Mouse (Mus musculus) cerebellum, postnatal 10 days (tissue): Measurements from ENCODE around the gene Golph3.

Experiments
- DNase-seq, 2 experiments: peaks; one replicate each; pipeline ENCODE4 v3.0.0; 2021; ENCODE audit warnings: mixed read lengths in 2 of 2

Gene Golph3

DNA sequence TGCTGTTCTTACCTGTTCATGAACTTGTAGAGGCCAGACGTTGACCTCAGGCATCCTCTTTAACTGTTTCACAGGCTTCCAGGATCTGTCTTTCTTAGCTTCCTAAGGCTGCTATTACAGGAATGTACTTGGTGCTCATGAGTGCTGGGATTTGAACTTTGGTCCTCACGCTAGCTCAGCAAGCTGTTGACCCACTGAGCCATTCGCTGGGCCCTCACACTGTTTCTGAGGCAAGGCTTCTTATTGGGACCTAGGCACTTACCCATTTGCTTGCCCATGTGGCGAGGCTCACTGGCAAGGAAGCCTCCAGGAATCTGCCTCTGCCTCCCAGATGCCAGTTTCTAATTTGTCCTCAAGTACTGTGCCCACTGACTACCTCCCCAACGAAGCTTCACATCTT is 1.4 kb upstream of the Golph3 start:
- no peak for DNase-seq

- peak in 1 of 2 experiments; percentile 13 for DNase-seq
These were observed 684 bp upstream of the Golph3 start for GRCm38 (mm10) chr15:12320441-12321090.

DNA sequence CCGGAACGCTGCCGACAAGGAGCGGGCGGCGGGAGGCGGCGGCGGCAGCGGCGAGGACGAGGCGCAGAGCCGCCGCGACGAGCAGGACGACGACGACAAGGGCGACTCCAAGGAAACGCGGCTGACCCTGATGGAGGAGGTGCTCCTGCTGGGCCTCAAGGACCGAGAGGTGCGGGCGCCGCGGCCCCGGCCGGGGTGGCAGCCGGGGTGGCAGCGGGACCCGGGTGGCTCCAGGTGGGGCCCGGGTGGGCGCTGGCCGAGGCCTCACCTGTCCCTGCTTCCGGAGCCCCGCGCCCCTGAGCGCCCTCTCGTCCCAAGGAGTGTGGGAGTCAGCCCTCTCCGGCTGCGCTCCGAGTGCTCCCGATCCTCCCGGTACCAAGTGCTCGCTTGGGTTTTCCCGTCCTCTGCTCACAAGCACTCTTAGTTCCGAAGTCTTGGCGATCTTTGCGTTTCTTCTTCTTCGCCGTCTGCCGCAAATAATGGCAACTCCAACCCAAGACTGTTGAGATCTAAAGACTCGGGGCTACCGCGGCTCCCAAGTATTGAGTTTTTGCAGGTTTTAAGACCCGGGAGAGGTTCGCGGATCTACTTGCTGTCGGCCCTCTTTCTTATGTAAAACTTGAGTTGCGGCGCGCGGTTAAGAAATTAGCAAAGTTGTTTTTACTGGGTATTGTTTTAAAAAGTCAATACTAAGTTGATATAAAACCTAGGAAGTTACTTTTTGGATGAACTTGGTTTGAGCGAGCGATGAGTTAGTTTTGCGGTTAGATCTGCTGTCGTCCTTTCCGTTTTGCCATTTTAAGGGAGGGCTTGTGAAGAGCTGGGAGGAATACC is 755 bp downstream of the Golph3 start, which contains the start of gene 1810049J17Rik:
1810049J17Rik (minus strand) TSS at position 112 of the 834 bp plus-strand sequence.
- DNase-seq: peak; percentile 20 to 62

- no peak for DNase-seq
These were observed 1.6 kb downstream of the Golph3 start for GRCm38 (mm10) chr15:12322676-12323402.

- DNase-seq: peak; percentile 39 to 54
These were observed 3.1 kb downstream of the Golph3 start for GRCm38 (mm10) chr15:12324326-12324725.

DNA sequence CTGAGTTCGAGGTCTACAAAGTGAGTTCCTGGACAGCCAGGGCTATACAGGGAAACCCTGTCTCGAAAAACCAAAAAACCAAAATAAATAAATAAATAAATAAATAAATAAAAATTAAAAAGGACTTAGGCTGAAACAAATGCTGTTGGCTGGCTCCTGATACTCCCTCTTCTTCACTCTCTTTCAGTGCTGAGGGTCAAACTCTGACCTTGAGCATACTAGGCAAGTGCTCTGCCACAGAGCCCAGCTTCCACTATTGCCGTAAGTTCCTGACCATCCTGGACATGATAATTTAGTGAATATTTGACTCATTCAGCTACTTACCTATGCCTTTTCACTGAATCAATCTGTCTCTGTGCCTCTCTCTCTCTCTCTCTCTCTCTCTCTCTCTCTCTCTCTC is 9.1 kb downstream of the Golph3 start:
- DNase-seq: no peak

GRCm38 (mm10) chr15:12330892-12331291 is 9.6 kb downstream of the Golph3 start:
- DNase-seq: no peak

DNA sequence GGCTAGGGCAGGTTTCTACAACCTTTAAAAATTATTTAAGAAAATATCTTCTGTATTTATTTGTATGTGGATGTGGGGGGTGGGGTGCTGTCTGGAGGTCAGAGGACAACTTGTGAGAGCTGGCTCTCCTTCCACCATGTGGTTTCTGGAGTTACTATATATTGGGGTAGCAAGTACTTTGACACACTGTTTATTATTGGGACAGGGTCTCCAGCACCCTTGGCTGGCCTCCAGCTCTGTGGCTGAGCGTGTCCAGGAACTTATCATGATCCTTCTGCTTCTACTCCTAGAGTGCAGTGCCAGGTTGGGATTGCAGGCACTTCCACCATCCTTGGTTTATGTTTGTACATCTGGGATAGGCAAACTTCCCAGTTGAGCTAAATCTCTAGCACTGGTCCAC is 10.1 kb downstream of the Golph3 start:
- DNase-seq: peak; percentile 26 to 43

DNA sequence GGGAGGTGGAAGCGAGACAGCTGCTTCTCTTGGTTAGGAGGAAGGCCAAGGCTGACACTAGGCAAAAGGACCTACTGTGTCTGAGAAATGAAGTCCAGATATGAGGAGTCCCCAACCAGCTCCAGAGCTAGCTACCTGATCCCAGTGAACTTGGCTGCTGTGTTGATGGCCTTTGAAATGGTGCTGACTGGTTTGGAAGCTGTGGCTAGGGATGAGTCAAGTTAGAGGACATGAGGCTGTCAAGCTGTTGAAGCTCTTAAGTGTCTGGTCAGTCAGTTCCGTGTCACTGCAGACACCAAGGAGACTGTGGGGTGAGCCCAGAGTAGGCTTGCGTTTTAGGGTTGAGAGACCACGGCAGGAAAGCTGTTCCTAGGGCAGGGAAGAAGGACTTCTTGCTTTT is 13.1 kb downstream of the Golph3 start:
- DNase-seq: no peak

DNA sequence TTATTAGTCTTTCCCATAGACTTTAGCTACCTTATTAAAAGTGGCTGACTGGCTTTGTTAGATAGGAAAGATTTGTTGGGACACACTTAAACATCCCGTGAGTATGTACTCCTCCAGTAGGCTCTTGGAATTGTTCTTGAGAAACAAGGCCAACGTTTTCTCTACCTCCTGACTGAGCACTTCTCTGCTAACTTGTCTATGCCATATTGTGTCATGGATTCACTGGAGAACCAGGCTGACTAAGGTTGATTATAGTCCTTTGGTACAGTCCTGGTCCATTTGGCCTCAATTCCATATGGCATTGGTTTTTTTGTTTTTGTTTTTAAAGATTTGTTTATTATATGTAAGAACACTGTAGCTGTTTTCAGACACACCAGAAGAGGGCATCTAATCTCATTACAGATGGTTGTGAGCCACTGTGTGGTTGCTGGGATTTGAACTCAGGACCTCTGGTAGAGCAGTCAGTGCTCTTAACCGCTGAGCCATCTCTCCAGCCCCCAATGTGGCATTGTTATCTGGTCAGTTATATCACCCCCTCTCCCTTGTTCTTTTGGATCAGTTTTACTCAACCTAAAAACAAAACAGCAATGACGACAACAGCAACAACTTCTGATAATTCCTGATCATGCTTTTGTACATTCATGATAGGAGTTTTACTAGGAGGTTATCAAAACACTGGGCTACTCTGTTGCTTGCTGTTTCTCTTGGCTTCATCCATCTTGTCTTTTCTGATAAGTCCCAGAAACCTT is 16.0 kb downstream of the Golph3 start:
- DNase-seq: no peak

GRCm38 (mm10) chr15:12337779-12338137 is 16.5 kb downstream of the Golph3 start:
- no peak for DNase-seq

- DNase-seq: no peak
These were observed 19.5 kb downstream of the Golph3 start for GRCm38 (mm10) chr15:12340536-12341400.

GRCm38 (mm10) chr15:12341401-12341758 is 20.1 kb downstream of the Golph3 start:
- DNase-seq: no peak

DNA sequence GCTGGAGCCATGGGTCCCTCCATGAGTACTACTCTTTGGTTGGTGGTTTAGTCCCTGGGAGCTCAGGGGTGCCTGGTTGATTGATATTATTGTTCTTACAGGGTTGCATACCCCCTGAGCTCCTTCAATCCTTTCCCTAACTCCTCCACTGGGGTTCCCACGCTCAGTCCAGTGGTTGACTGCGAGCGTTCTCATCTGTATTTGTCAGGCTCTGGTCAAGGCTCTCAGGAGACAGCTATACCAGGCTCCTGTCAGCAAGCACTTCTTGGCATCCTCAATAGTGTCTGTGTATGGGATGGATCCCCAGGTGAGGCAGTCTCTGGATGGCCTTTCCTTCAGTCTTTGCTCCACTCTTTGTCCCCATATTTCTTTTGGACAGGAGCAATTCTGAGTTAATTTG is 25.7 kb downstream of the Golph3 start:
- no peak for DNase-seq

DNA sequence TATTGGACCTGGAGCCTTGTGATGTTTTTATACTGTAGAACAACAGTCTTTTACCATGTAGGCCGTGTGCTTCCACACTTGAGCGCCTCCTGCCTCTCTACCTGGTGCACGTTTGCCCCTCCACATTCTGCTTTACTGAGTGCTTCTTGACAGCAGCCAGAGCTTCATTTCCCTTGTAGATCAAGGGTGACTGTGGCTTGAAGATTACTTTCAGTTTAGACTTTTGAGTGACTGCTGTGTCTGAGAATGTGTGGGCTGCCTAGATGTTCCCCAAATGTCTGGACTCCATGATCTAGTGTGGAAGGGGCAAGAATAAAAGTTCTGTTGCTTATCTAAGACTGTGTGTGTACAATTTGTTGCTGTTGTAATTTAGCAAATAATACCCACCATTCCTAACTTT is 27.7 kb downstream of the Golph3 start:
- no peak for DNase-seq

DNA sequence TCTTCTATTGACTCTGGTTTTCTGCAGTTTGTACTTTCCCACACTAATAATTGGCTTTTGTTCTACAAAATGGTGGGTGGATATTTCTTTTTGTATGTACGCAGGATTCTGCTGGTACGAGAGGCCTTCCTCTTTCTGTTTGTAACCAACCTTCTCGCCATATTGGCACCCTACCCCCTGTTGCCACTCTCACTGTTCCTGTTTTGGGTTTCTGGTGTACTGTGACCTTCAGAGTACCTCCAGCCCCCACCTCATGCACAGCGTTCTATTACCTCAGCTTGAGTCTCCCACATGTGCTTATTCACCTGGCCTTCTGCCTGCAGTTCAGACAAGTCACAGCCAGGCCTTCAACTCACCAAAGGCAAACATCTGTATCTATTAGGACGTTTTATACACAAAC is 28.6 kb downstream of the Golph3 start:
- DNase-seq: no peak

GRCm38 (mm10) chr15:12351470-12351869 is 30.2 kb downstream of the Golph3 start:
- DNase-seq: no peak

GRCm38 (mm10) chr15:12354281-12354810 is 33.1 kb downstream of the Golph3 start:
- DNase-seq: no peak

DNA sequence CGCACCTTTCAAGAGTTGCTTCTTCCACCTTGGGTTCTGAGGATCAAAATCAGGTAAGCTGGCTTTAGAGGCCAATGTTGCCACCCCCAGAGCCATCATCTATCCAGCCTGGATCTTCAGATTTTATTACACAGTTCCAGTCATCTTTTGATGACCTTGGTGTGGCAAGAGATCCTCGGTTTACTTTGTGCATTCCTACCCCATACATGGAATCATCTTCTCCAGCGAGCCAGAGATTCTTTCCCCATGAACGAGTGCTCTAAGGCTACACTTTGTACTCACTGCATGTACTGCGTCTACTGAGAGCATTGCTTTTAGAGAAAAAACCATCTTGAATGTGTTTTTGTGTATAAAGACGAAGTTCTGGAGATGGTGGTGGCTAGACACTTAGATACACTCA is 34.0 kb downstream of the Golph3 start:
- DNase-seq: no peak

DNA sequence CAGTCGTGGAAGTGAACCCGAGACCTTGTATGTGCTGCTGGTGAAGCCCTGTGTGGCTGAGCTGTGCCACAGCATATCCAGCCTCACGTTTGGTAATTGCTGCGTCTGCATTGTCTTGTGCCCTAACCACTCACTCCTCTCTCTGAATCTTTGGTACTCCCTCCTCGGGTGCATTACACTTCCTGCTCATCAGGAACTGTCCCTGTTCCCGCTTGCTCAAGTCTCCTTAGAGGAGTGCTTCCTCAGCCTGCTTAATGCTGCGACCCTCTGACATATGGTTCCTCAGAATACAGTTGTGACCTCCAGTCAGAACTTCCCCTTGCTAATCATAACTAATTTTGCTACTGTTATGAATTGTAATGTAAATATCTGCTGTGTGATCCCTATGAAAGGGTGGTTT is 34.7 kb downstream of the Golph3 start:
- DNase-seq: no peak

DNA sequence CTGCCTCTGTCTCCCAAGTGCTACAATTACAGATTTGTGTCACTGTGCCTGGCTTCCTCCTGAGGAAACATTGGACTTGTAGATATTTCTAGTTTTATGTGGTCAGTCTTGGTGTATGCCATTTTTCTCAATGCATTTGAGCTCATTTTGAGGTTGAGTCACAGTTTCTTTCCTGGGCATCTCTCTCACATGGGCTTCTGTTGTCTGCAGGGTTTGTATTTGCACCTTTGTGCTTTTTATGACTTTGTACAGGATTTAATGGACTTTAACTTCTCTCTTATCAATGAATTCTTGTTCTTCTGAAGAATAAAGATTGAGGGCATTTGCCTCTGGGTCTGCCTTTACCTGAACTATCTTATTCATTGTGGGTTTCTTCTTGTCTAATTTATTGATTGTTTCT is 36.2 kb downstream of the Golph3 start:
- no peak for DNase-seq

- no peak for DNase-seq
These were observed 37.1 kb downstream of the Golph3 start for GRCm38 (mm10) chr15:12358384-12358783.
